Mouse (Mus musculus) testis, adult 2 months (tissue): ENCODE data around the gene Slc35e1. TPM values are rescaled to one million over a fixed set of nuclear protein-coding genes. Genes with fewer than 3 reads are reported as not detected.

Experiments used
- H3K27ac ChIP-seq: fragments of 200-500 bp; 2 replicates; pipeline ENCODE4 v1.5.1; 2012; ENCODE audit warnings: low read depth, low read length; ENCODE audit not compliant: control insufficient read depth, insufficient read depth
- H3K27me3 ChIP-seq: fragments of 200-500 bp; 2 replicates; pipeline ENCODE4 v1.6.1; 2012; ENCODE audit warnings: mild to moderate bottlenecking, low read length, moderate library complexity; ENCODE audit not compliant: control insufficient read depth, insufficient read depth
- H3K36me3 ChIP-seq: fragments of 200-500 bp; 2 replicates; pipeline ENCODE4 v1.6.1; 2012; ENCODE audit warnings: mild to moderate bottlenecking, low read length; ENCODE audit not compliant: control insufficient read depth, insufficient read depth
- H3K4me1 ChIP-seq: fragments of 200-500 bp; 2 replicates; pipeline ENCODE4 v1.6.1; 2012; ENCODE audit warnings: low read length; ENCODE audit not compliant: control insufficient read depth, insufficient read depth
- H3K4me3 ChIP-seq: fragments of 200-500 bp; 2 replicates; pipeline ENCODE4 v1.5.1; 2012; ENCODE audit warnings: low read depth, mild to moderate bottlenecking, low read length, moderate library complexity, mixed read lengths; ENCODE audit not compliant: control insufficient read depth
- CTCF ChIP-seq: fragments of 200-500 bp; IDR thresholded peaks from 2 replicates; pipeline ENCODE4 v1.5.1; 2012; ENCODE audit warnings: low read depth, mild to moderate bottlenecking, inconsistent platforms, low read length, moderate library complexity; ENCODE audit not compliant: control insufficient read depth, insufficient read depth, insufficient replicate concordance
- POLR2A ChIP-seq: fragments of 200-500 bp; IDR thresholded peaks from 2 replicates; pipeline ENCODE4 v1.6.1; 2012; ENCODE audit warnings: low read depth, mild to moderate bottlenecking, inconsistent platforms, low read length, moderate library complexity; ENCODE audit not compliant: control insufficient read depth
- polyA plus RNA-seq: library from polyadenylated mRNA; depleted of rRNA; stranded (reverse); fragments of >200 nt; gene quantifications from 2 replicates; pipeline ENCODE4 v1.2.3, GENCODE M21; 2012

Slc35e1 gene
- polyA plus RNA-seq, 1 experiment, result 10.4 TPM

DNA sequence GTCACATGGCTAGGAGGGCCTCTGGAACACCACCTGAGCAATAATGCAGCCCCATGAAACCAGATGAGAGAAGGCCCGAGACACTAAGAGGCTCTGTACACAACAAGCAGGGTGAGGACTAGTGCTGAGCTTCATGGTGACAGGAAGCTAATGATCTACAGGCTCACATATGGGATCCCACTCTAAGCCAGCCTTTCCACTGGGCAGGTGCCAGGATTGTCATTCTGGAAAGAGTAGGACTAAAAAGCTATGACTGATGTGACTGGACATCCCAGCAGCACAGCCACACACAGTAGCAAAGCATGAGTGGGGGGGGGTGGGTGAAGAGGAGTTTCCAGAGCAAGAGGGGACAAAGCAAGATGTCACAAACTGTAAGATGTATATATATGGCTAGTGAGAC, 5.5 kb upstream of the Slc35e1 start:
- no peak for TF ChIP-seq POLR2A
- no peak for TF ChIP-seq CTCF
- Histone ChIP-seq H3K27me3 (no peaks in the 10 kb centered on the region), H3K4me1 (peaks cover 6% of the 10 kb centered on the region; the same call in 1 of the 2 replicates), H3K4me3 (no peak overlapping the region), H3K36me3 (no peaks in the 10 kb centered on the region), H3K27ac (no peak overlapping the region)

DNA sequence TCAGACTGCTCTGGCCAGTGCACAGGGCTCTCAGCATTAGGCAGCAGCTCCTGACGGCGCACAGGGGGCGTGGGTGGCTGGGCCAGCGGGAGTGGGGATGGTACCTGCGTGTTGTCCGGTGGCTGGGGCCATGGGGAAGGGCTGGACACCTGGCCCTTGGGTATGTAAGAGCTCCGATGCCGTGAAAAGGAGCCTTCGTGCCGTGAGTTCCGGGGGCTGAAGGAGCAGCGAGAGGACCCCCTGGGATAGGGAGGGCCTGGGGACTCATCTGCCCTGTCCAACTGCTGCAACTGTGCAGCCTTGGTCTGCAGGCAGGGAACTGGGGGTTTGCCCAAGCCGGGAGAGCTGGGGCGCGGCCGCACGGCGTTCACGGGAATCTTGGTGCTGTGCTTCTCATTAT, 3.8 kb upstream of the Slc35e1 start:
- H3K27ac ChIP-seq, result no peak overlapping the region
- no peaks in the 10 kb centered on the region for H3K27me3 ChIP-seq
- H3K4me3 ChIP-seq, result no peak overlapping the region
- H3K4me1 ChIP-seq, result peaks cover 11% of the 10 kb centered on the region
- no peaks in the 10 kb centered on the region for H3K36me3 ChIP-seq
- TF ChIP-seq POLR2A (no peak), CTCF (no peak)

DNA sequence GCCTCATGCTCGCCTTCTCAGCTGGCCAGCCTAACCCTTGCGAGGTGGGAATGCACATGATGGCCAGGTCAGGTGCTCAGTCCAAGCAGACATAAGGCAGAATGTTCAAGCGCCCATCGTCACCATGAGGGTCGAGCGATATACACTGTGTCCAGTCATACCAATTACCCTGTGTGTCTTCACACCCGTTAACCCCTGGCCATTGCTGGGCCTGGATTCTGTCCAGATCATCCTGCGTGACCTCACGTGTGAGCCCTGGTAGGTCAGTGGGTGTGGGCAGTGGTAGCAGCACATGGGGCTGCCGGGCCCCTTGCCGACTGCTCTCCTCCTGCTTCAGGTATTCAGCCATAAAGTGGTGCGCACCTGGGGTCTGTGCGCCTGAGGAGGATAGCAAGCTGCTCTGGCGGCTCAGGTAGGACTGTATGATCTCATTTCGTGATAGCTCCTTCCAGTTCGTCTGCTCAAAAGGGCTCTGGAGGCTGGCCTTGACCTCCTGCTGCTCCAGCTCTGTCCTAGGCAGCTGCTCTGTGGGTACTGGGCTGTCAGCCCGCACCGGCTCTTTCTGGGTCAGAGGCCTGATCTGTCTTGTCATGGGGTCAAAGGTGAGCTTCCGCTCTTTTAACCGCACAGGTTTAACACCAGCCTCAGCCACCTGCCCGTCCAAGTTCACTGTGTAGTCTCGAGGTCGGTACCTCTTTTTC, 3.1 kb upstream of the Slc35e1 start:
- peaks cover 11% of the 10 kb centered on the region for H3K4me1 ChIP-seq
- H3K4me3 ChIP-seq, result no peak overlapping the region
- H3K27me3 ChIP-seq, result no peaks in the 10 kb centered on the region
- no peaks in the 10 kb centered on the region for H3K36me3 ChIP-seq
- TF ChIP-seq CTCF (no peak), POLR2A (no peak)
- no peak overlapping the region for H3K27ac ChIP-seq

DNA sequence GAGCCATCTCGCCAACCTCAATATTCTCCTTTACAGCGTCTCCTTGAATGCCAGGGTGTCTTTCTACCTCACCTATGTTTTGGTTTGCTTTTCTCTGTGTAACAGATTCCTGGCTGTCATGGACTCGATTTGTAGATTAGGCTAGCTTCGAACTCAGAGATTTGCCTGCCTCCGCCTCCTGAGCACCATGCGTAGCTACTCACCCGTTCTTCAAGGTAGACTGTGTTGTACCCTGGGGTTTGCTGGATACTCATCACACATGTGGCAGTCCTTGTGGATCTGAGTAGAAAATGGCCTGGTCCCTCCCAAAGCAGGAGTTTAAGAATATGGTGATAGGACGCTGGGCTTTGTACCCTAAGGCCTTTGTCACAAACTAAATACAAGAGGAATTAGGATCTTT, 967 bp upstream of the Slc35e1 start:
- no peaks in the 10 kb centered on the region for H3K36me3 ChIP-seq
- no peaks in the 10 kb centered on the region for H3K27me3 ChIP-seq
- H3K27ac ChIP-seq, result peak overlapping the region; percentile 87
- peak overlapping the region; percentile 86 for H3K4me3 ChIP-seq
- no peak for TF ChIP-seq CTCF
- TF ChIP-seq POLR2A, result no peak
- peaks cover 11% of the 10 kb centered on the region for H3K4me1 ChIP-seq

DNA sequence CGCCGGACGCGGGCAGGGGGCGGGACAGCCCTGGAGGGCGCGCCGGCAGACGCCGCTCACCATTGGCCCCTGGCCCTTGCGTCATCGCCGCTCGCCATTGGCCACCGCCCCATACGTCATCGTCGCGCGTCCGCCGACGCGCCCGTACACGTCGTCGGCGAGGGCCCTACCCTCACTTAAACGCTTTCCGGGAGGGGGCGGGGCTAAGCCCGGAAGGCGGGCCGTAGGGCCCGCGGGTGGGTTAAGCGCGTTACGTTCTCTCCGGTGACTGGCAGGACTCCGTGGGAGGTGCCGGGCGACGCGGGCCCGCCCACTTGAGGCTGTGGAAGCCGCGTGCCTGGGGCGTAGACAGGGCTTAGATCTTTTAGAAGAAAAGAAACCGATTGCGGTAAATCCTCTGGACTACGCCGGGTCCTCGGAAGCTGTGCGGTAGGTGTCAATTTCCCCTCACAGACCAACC, 238 bp upstream of the Slc35e1 start:
- TF ChIP-seq CTCF (no peak), POLR2A (peak; percentile 15; the same call in 1 of the 2 replicates)
- Histone ChIP-seq H3K27me3 (no peaks in the 10 kb centered on the region), H3K27ac (peak overlapping the region; percentile 87), H3K4me3 (peak overlapping the region; percentile 86), H3K4me1 (peaks cover 11% of the 10 kb centered on the region), H3K36me3 (no peaks in the 10 kb centered on the region; the same call in 1 of the 2 replicates)

DNA sequence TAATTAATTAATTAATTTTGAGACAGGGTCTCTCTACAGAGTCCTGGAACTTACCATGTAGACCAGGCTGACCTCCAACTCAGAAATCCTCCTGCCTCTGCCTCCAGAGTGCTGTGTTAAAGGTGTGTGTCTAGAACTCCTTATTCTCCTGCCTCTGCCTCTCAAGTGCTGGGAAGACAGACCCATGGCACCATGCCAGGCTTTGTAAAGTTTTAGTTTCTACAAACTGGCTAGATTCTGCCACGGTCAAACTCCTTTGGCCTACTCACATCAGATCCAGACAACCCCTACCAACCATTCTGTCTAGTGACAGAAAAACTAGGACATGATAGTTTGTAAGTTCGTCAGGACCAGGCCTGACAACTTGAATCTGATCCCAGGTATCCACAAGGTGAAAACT, 1.4 kb downstream of the Slc35e1 start:
- Histone ChIP-seq H3K27me3 (no peaks in the 10 kb centered on the region), H3K4me3 (no peak overlapping the region), H3K27ac (no peak overlapping the region), H3K4me1 (peaks cover 11% of the 10 kb centered on the region), H3K36me3 (no peaks in the 10 kb centered on the region; the same call in 1 of the 2 replicates)
- TF ChIP-seq CTCF, result no peak
- TF ChIP-seq POLR2A, result no peak

DNA sequence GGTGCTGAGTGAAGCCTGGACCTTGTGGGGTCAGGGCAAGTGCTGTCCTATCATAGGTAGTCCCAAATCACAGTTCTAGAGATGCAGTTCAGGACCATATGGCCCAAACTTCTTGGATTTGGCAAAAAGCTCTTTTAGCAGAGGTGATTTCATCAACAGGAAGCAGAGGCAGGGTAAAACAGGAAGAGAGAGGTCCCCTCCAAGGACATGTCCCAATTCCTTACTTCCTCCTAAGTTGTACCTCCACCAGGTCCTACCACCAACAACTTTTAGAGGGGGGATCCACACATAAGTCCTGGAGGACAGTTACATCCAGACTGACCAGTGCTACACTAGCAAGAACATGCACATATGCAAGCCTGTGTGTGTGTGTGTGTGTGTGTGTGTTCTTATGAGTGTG, 5.4 kb downstream of the Slc35e1 start:
- H3K27me3 ChIP-seq, result no peaks in the 10 kb centered on the region
- peaks cover 3% of the 10 kb centered on the region for H3K36me3 ChIP-seq
- TF ChIP-seq CTCF (no peak), POLR2A (no peak)
- peaks cover 5% of the 10 kb centered on the region for H3K4me1 ChIP-seq
- no peak overlapping the region for H3K27ac ChIP-seq
- H3K4me3 ChIP-seq, result no peak overlapping the region
